Mouse (Mus musculus): ENCODE measurements around the gene Mettl16. TPM values are rescaled to one million over a fixed set of nuclear protein-coding genes. Genes with fewer than 3 reads are reported as not detected.

Mettl16 gene
- polyA plus RNA-seq, 1 experiment = 10.9 TPM

GRCm38 (mm10) chr11:74761011-74761705, 9.5 kb upstream of the Mettl16 start:
- Histone ChIP-seq H3K27me3 (ENCODE audit: control insufficient read depth, insufficient read depth, insufficient read length) (no peaks in the 10 kb centered on the region), H3ac (ENCODE audit: control insufficient read depth, insufficient read length) (no peak overlapping the region), H3K79me2 (ENCODE audit: control insufficient read depth, insufficient read depth) (no peaks in the 10 kb centered on the region), H3K4me3 (no peak overlapping the region), H3K4me2 (ENCODE audit: low read depth) (no peak overlapping the region), H3K36me3 (ENCODE audit: control insufficient read depth, insufficient read depth) (no peaks in the 10 kb centered on the region)
- TF ChIP-seq SRF (IDR thresholded peaks at IDR 0.05; ENCODE audit: control insufficient read depth, insufficient read length, low read depth) (no peak), TCF12 (IDR thresholded peaks at IDR 0.05; ENCODE audit: insufficient read depth, poor library complexity, severe bottlenecking) (no peak), TCF3 (IDR thresholded peaks at IDR 0.05; ENCODE audit: insufficient read length, low read depth) (no peak), E2F4 (IDR thresholded peaks at IDR 0.05; ENCODE audit: insufficient read depth) (no peak), REST (IDR thresholded peaks at IDR 0.05; ENCODE audit: insufficient read depth, insufficient read length) (no peak), POLR2A (IDR thresholded peaks at IDR 0.05; ENCODE audit: insufficient read length, low read depth) (no peak), USF1 (IDR thresholded peaks at IDR 0.05; ENCODE audit: low read depth) (no peak), MYOG (IDR thresholded peaks at IDR 0.05; ENCODE audit: control insufficient read depth in 1 of 3, insufficient read depth in 1 of 3, insufficient read length in 2 of 3, low read depth in 2 of 3) (no peak), MYOD1 (IDR thresholded peaks at IDR 0.05; ENCODE audit: control insufficient read depth in 1 of 3, insufficient read length in 2 of 3, low read depth in 2 of 3) (no peak), POLR2AphosphoS2 (IDR thresholded peaks at IDR 0.05; ENCODE audit: insufficient read length, low read depth) (no peak), MAX (IDR thresholded peaks at IDR 0.05; ENCODE audit: low read depth) (no peak), CEBPB (IDR thresholded peaks at IDR 0.05; ENCODE audit: insufficient read depth, poor library complexity, severe bottlenecking) (no peak)

- no peak overlapping the region for H3ac ChIP-seq (ENCODE audit: control insufficient read depth, insufficient read length)
- no peaks in the 10 kb centered on the region for H3K79me2 ChIP-seq (ENCODE audit: control insufficient read depth, insufficient read depth)
- H3K27me3 ChIP-seq (ENCODE audit: control insufficient read depth, insufficient read depth, insufficient read length) = no peaks in the 10 kb centered on the region
- H3K36me3 ChIP-seq (ENCODE audit: control insufficient read depth, insufficient read depth) = no peaks in the 10 kb centered on the region
- H3K4me3 ChIP-seq = no peak overlapping the region
- H3K4me2 ChIP-seq (ENCODE audit: low read depth) = no peak overlapping the region
- TF ChIP-seq MYOG (IDR thresholded peaks at IDR 0.05; ENCODE audit: control insufficient read depth in 1 of 3, insufficient read depth in 1 of 3, insufficient read length in 2 of 3, low read depth in 2 of 3) (no peak), USF1 (IDR thresholded peaks at IDR 0.05; ENCODE audit: low read depth) (no peak), REST (IDR thresholded peaks at IDR 0.05; ENCODE audit: insufficient read depth, insufficient read length) (no peak), TCF3 (IDR thresholded peaks at IDR 0.05; ENCODE audit: insufficient read length, low read depth) (no peak), MAX (IDR thresholded peaks at IDR 0.05; ENCODE audit: low read depth) (no peak), E2F4 (IDR thresholded peaks at IDR 0.05; ENCODE audit: insufficient read depth) (no peak)
Observed at GRCm38 (mm10) chr11:74763960-74764625, 6.5 kb upstream of the Mettl16 start.

GRCm38 (mm10) chr11:74767469-74767868, 3.2 kb upstream of the Mettl16 start:
- no peak overlapping the region for H3ac ChIP-seq (ENCODE audit: control insufficient read depth, insufficient read length)
- H3K4me3 ChIP-seq = no peak overlapping the region
- no peaks in the 10 kb centered on the region for H3K36me3 ChIP-seq (ENCODE audit: control insufficient read depth, insufficient read depth)
- TF ChIP-seq E2F4 (IDR thresholded peaks at IDR 0.05; ENCODE audit: insufficient read depth) = no peak
- TF ChIP-seq TCF12 (IDR thresholded peaks at IDR 0.05; ENCODE audit: insufficient read depth, poor library complexity, severe bottlenecking) = no peak
- TF ChIP-seq MYOG (IDR thresholded peaks at IDR 0.05; ENCODE audit: control insufficient read depth in 1 of 3, insufficient read depth in 1 of 3, insufficient read length in 2 of 3, low read depth in 2 of 3) = no peak
- TF ChIP-seq SRF (IDR thresholded peaks at IDR 0.05; ENCODE audit: control insufficient read depth, insufficient read length, low read depth) = no peak
- H3K79me2 ChIP-seq (ENCODE audit: control insufficient read depth, insufficient read depth) = peaks cover 16% of the 10 kb centered on the region
- H3K27me3 ChIP-seq (ENCODE audit: control insufficient read depth, insufficient read depth, insufficient read length) = no peaks in the 10 kb centered on the region
- no peak overlapping the region for H3K4me2 ChIP-seq (ENCODE audit: low read depth)

- TF ChIP-seq TCF12 (IDR thresholded peaks at IDR 0.05; ENCODE audit: insufficient read depth, poor library complexity, severe bottlenecking) (no peak), MAX (IDR thresholded peaks at IDR 0.05; ENCODE audit: low read depth) (no peak), MYOD1 (IDR thresholded peaks at IDR 0.05; ENCODE audit: control insufficient read depth in 1 of 3, insufficient read length in 2 of 3, low read depth in 2 of 3) (no peak), TCF3 (IDR thresholded peaks at IDR 0.05; ENCODE audit: insufficient read length, low read depth) (no peak), E2F4 (IDR thresholded peaks at IDR 0.05; ENCODE audit: insufficient read depth) (no peak), CEBPB (IDR thresholded peaks at IDR 0.05; ENCODE audit: insufficient read depth, poor library complexity, severe bottlenecking) (no peak), POLR2A (IDR thresholded peaks at IDR 0.05; ENCODE audit: insufficient read length, low read depth) (no peak), POLR2AphosphoS2 (IDR thresholded peaks at IDR 0.05; ENCODE audit: insufficient read length, low read depth) (no peak), MYOG (IDR thresholded peaks at IDR 0.05; ENCODE audit: control insufficient read depth in 1 of 3, insufficient read depth in 1 of 3, insufficient read length in 2 of 3, low read depth in 2 of 3) (no peak), SRF (IDR thresholded peaks at IDR 0.05; ENCODE audit: control insufficient read depth, insufficient read length, low read depth) (no peak), REST (IDR thresholded peaks at IDR 0.05; ENCODE audit: insufficient read depth, insufficient read length) (no peak), USF1 (IDR thresholded peaks at IDR 0.05; ENCODE audit: low read depth) (no peak)
- H3K27me3 ChIP-seq (ENCODE audit: control insufficient read depth, insufficient read depth, insufficient read length) = no peaks in the 10 kb centered on the region
- H3K4me3 ChIP-seq = no peak overlapping the region
- H3K4me2 ChIP-seq (ENCODE audit: low read depth) = no peak overlapping the region
- H3K79me2 ChIP-seq (ENCODE audit: control insufficient read depth, insufficient read depth) = peaks cover 22% of the 10 kb centered on the region
- no peaks in the 10 kb centered on the region for H3K36me3 ChIP-seq (ENCODE audit: control insufficient read depth, insufficient read depth)
- no peak overlapping the region for H3ac ChIP-seq (ENCODE audit: control insufficient read depth, insufficient read length)
Observed at GRCm38 (mm10) chr11:74768045-74768444, 2.6 kb upstream of the Mettl16 start.
